Mouse (Mus musculus) hindbrain, embryonic 12.5 days (tissue): Measurements from ENCODE around the gene Slc3a2. TPM values are rescaled to one million over a fixed set of nuclear protein-coding genes. Genes with fewer than 3 reads are reported as not detected.
A peak's percentile ranks its signal among the peaks of the same experiment; 100 is the strongest.

Source experiments
- ATAC-seq: fragments of 200-750 bp; cut with Nextera tagmentation; 2 replicates; pipeline ENCODE4 v1.8.0; 2017; ENCODE audit warnings: moderate TSS enrichment; ENCODE audit not compliant: low FRiP score
- H3K27ac ChIP-seq: fragments of 300-500 bp; sonication (generic); 2 replicates; pipeline ENCODE4 v1.5.1; 2016; ENCODE audit warnings: mild to moderate bottlenecking
- H3K27me3 ChIP-seq: fragments of 300-500 bp; sonication (generic); 2 replicates; pipeline ENCODE4 v1.6.1; 2016; ENCODE audit warnings: mild to moderate bottlenecking
- H3K36me3 ChIP-seq: fragments of 300-500 bp; sonication (generic); 2 replicates; pipeline ENCODE4 v1.6.1; 2016; ENCODE audit warnings: mild to moderate bottlenecking
- H3K4me1 ChIP-seq: fragments of 300-500 bp; sonication (generic); 2 replicates; pipeline ENCODE4 v1.6.1; 2016
- H3K4me2 ChIP-seq: fragments of 300-500 bp; sonication (generic); replicated peaks from 2 replicates; pipeline ENCODE4 v1.6.1; 2016; ENCODE audit warnings: mild to moderate bottlenecking
- H3K4me3 ChIP-seq: fragments of 300-500 bp; sonication (generic); 2 replicates; pipeline ENCODE4 v1.5.1; 2016; ENCODE audit warnings: mild to moderate bottlenecking
- H3K9ac ChIP-seq: fragments of 300-500 bp; sonication (generic); 2 replicates; pipeline ENCODE4 v1.6.1; 2016; ENCODE audit warnings: mild to moderate bottlenecking, moderate library complexity
- H3K9me3 ChIP-seq: fragments of 300-500 bp; sonication (generic); replicated peaks from 2 replicates; pipeline ENCODE4 v1.6.1; 2016; ENCODE audit warnings: mild to moderate bottlenecking
- WGBS: fragments of 180-500 bp; shearing (Covaris S2); methylation state at CpG from one replicate; pipeline ENCODE4 v1.1.7; 2016; 5-methylcytosine and 5-hydroxymethylcytosine counted together
- polyA plus RNA-seq: library from polyadenylated mRNA; unstranded; fragments of >200 nt; fragmentation: Nextera tagmentation; extraction: Ambion mirVana; gene quantifications from 2 replicates; pipeline ENCODE4 v1.2.1, GENCODE M21; 2016

Slc3a2 gene
- polyA plus RNA-seq, 1 experiment from 2014 or later, result 126 TPM

- peak overlapping the region; percentile 90 for H3K27ac ChIP-seq
- peak; percentile 23 for ATAC-seq
- peak overlapping the region; percentile 54 for H3K4me2 ChIP-seq
- peaks cover 30% of the 10 kb centered on the region for H3K4me1 ChIP-seq
- 9% methylated on average over 13 of the region's 13 CpGs for WGBS
- H3K9ac ChIP-seq, result peak overlapping the region; percentile 86
- H3K9me3 ChIP-seq, result no peaks in the 10 kb centered on the region
- no peaks in the 10 kb centered on the region for H3K27me3 ChIP-seq
- H3K4me3 ChIP-seq, result peak overlapping the region; percentile 79
- H3K36me3 ChIP-seq, result peaks cover 21% of the 10 kb centered on the region
These were observed 9.0 kb downstream of the Slc3a2 start for GRCm38 (mm10) chr19:8713997-8714652.

- peak; percentile 96 for ATAC-seq
- Histone ChIP-seq H3K36me3 (peaks cover 27% of the 10 kb centered on the region), H3K4me2 (peak overlapping the region; percentile 54), H3K4me1 (peaks cover 30% of the 10 kb centered on the region), H3K4me3 (peak overlapping the region; percentile 79), H3K9me3 (no peaks in the 10 kb centered on the region), H3K27me3 (no peaks in the 10 kb centered on the region), H3K27ac (peak overlapping the region; percentile 90), H3K9ac (peak overlapping the region; percentile 86)
- under 1% methylated on average over 49 of the region's 51 CpGs for WGBS
These were observed 9.7 kb downstream of the Slc3a2 start for GRCm38 (mm10) chr19:8713306-8713996.

- peak; percentile 76 for ATAC-seq
- peak overlapping the region; percentile 90 for H3K27ac ChIP-seq
- peaks cover 33% of the 10 kb centered on the region for H3K36me3 ChIP-seq
- peak overlapping the region; percentile 79 for H3K4me3 ChIP-seq
- H3K4me2 ChIP-seq, result peak overlapping the region; percentile 54
- H3K4me1 ChIP-seq, result peaks cover 30% of the 10 kb centered on the region
- peak overlapping the region; percentile 86 for H3K9ac ChIP-seq
- H3K27me3 ChIP-seq, result no peaks in the 10 kb centered on the region
- under 1% methylated on average over 13 of the region's 13 CpGs for WGBS
- no peaks in the 10 kb centered on the region for H3K9me3 ChIP-seq
These were observed 10.3 kb downstream of the Slc3a2 start for GRCm38 (mm10) chr19:8712870-8713305.

- no peak for ATAC-seq
- Histone ChIP-seq H3K9me3 (no peaks in the 10 kb centered on the region), H3K4me3 (peak overlapping the region; percentile 79), H3K27ac (peak overlapping the region; percentile 90), H3K4me2 (peak overlapping the region; percentile 54), H3K27me3 (no peaks in the 10 kb centered on the region), H3K36me3 (peaks cover 39% of the 10 kb centered on the region), H3K4me1 (peaks cover 30% of the 10 kb centered on the region), H3K9ac (peak overlapping the region; percentile 86)
- 64% methylated on average over 10 of the region's 10 CpGs for WGBS
These were observed 11.0 kb downstream of the Slc3a2 start for GRCm38 (mm10) chr19:8711949-8712869.

- Histone ChIP-seq H3K27ac (no peak overlapping the region), H3K9me3 (no peaks in the 10 kb centered on the region), H3K36me3 (peaks cover 45% of the 10 kb centered on the region), H3K27me3 (no peaks in the 10 kb centered on the region), H3K9ac (peak overlapping the region; percentile 86; the same call in 1 of the 2 replicates), H3K4me3 (peak overlapping the region; percentile 79), H3K4me2 (peak overlapping the region; percentile 54), H3K4me1 (peaks cover 30% of the 10 kb centered on the region)
- no peak for ATAC-seq
- 83% methylated on average over 4 of the region's 4 CpGs for WGBS
These were observed 11.7 kb downstream of the Slc3a2 start for GRCm38 (mm10) chr19:8711506-8711905.

GRCm38 (mm10) chr19:8710057-8710456 is 13.1 kb downstream of the Slc3a2 start:
- Histone ChIP-seq H3K27me3 (no peaks in the 10 kb centered on the region), H3K4me2 (no peak overlapping the region), H3K9me3 (no peaks in the 10 kb centered on the region), H3K36me3 (peaks cover 47% of the 10 kb centered on the region), H3K9ac (no peak overlapping the region), H3K4me1 (peaks cover 30% of the 10 kb centered on the region), H3K27ac (no peak overlapping the region), H3K4me3 (no peak overlapping the region)
- WGBS, result 97% methylated on average over 2 of the region's 2 CpGs
- ATAC-seq, result no peak

- peaks cover 26% of the 10 kb centered on the region for H3K4me1 ChIP-seq
- H3K4me2 ChIP-seq, result no peak overlapping the region
- H3K27ac ChIP-seq, result no peak overlapping the region
- WGBS, result 95% methylated on average over 8 of the region's 8 CpGs
- no peaks in the 10 kb centered on the region for H3K27me3 ChIP-seq
- H3K4me3 ChIP-seq, result no peak overlapping the region
- no peak for ATAC-seq
- no peaks in the 10 kb centered on the region for H3K9me3 ChIP-seq
- peaks cover 47% of the 10 kb centered on the region for H3K36me3 ChIP-seq
- no peak overlapping the region for H3K9ac ChIP-seq
These were observed 14.2 kb downstream of the Slc3a2 start for GRCm38 (mm10) chr19:8708954-8709353.

- ATAC-seq, result no peak
- H3K27me3 ChIP-seq, result no peaks in the 10 kb centered on the region
- 95% methylated on average over 7 of the region's 7 CpGs for WGBS
These were observed 16.2 kb downstream of the Slc3a2 start for GRCm38 (mm10) chr19:8706930-8707329.

GRCm38 (mm10) chr19:8706132-8706667 is 17.0 kb downstream of the Slc3a2 start:
- Histone ChIP-seq H3K9me3 (no peaks in the 10 kb centered on the region), H3K4me3 (no peak overlapping the region), H3K27ac (no peak overlapping the region), H3K9ac (no peak overlapping the region), H3K27me3 (no peaks in the 10 kb centered on the region), H3K4me2 (no peak overlapping the region), H3K4me1 (peaks cover 10% of the 10 kb centered on the region), H3K36me3 (peaks cover 47% of the 10 kb centered on the region)
- ATAC-seq, result no peak
- WGBS, result 89% methylated on average over 7 of the region's 7 CpGs

More at GRCm38 (mm10) chr19:8706930-8707329, 16.2 kb downstream of the Slc3a2 start:
- Histone ChIP-seq H3K4me2 (no peak overlapping the region), H3K9me3 (no peaks in the 10 kb centered on the region), H3K36me3 (peaks cover 47% of the 10 kb centered on the region), H3K27ac (no peak overlapping the region), H3K4me1 (peaks cover 17% of the 10 kb centered on the region), H3K4me3 (no peak overlapping the region), H3K9ac (no peak overlapping the region)

GRCm38 (mm10) chr19:8705026-8705708 is 18.0 kb downstream of the Slc3a2 start:
- no peaks in the 10 kb centered on the region for H3K4me1 ChIP-seq
- no peak overlapping the region for H3K4me2 ChIP-seq
- no peak overlapping the region for H3K9ac ChIP-seq
- WGBS, result 74% methylated on average over 6 of the region's 6 CpGs
- peaks cover 37% of the 10 kb centered on the region for H3K36me3 ChIP-seq
- H3K9me3 ChIP-seq, result no peaks in the 10 kb centered on the region
- no peaks in the 10 kb centered on the region for H3K27me3 ChIP-seq
- no peak overlapping the region for H3K4me3 ChIP-seq
- no peak for ATAC-seq
- H3K27ac ChIP-seq, result no peak overlapping the region

GRCm38 (mm10) chr19:8703571-8703970 is 19.6 kb downstream of the Slc3a2 start:
- no peak overlapping the region for H3K4me2 ChIP-seq
- no peaks in the 10 kb centered on the region for H3K9me3 ChIP-seq
- H3K36me3 ChIP-seq, result peaks cover 21% of the 10 kb centered on the region
- ATAC-seq, result no peak
- no peak overlapping the region for H3K9ac ChIP-seq
- 51% methylated on average over 3 of the region's 4 CpGs for WGBS
- no peaks in the 10 kb centered on the region for H3K27me3 ChIP-seq
- H3K4me3 ChIP-seq, result no peak overlapping the region
- no peaks in the 10 kb centered on the region for H3K4me1 ChIP-seq
- no peak overlapping the region for H3K27ac ChIP-seq
